In the genomic region with DNA sequence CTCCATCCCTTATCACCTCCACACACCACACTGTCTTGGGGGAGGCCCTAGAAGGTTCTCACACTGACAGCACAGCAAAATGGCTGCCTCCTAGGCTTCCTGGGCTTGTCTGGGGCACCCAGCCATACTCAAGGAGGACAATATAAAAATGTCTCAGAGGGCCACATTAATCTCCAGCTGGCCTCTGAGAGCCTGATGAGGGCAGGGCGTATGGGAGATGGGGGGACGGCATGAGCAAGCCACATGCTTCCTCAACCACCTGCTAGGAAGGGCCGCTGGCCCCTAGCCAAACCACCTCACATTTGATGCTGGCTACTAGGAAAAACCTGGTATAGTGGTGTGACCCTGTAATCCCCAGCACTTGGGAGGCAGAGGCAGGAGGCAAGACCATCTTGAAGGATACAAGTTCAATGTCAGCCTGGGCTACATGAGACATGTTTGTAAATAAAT, we compare ENCODE assay signal across 8 mouse cellular contexts. TPM values are rescaled to one million over a fixed set of nuclear protein-coding genes. Genes with fewer than 3 reads are reported as not detected.
A peak's percentile ranks its signal among the peaks of the same experiment; 100 is the strongest.
DNase-seq lines count a peak whose midpoint lies in the region; ATAC-seq and TF ChIP-seq lines count a peak whose summit lies in the region.

No protein-coding gene starts in this region.

- no peak for ATAC-seq in cerebellum, adult (ENCODE audit: insufficient number of reproducible peaks, low FRiP score, low TSS enrichment)
- ATAC-seq in lung, embryonic 14.5 days (ENCODE audit: insufficient read depth), result no peak
- ATAC-seq in embryonic facial prominence, embryonic 15.5 days (ENCODE audit: insufficient number of reproducible peaks, low FRiP score, low TSS enrichment, low read depth), result no peak
- ATAC-seq in midbrain, embryonic 13.5 days, result no peak

- H3K4me1 ChIP-seq in cerebellum, adult 2 months (ENCODE audit: control insufficient read depth, insufficient read depth, low read length), result peaks cover 80% of the 10 kb centered on the region
- peaks cover 25% of the 10 kb centered on the region for H3K4me1 ChIP-seq in lung, embryonic 14.5 days (ENCODE audit: insufficient read depth)
- H3K4me1 ChIP-seq in embryonic facial prominence, embryonic 15.5 days, result peaks cover 72% of the 10 kb centered on the region
- peaks cover 53% of the 10 kb centered on the region for H3K4me1 ChIP-seq in midbrain, embryonic 13.5 days (replicated peaks)

- no peak for TF ChIP-seq CTCF in cerebellum, adult 2 months (IDR thresholded peaks at IDR 0.05; ENCODE audit: borderline replicate concordance, insufficient read depth, low read depth, low read length)
- TF ChIP-seq CTCF in lung, embryonic 14.5 days (IDR thresholded peaks at IDR 0.05; ENCODE audit: low read depth), result no peak

- no peaks in the 10 kb centered on the region for H3K9me3 ChIP-seq in lung, embryonic 14.5 days (ENCODE audit: low read depth, low read length)
- H3K9me3 ChIP-seq in embryonic facial prominence, embryonic 15.5 days (replicated peaks), result no peaks in the 10 kb centered on the region
- no peaks in the 10 kb centered on the region for H3K9me3 ChIP-seq in midbrain, embryonic 13.5 days

- DNase-seq in cerebellum, adult 2 months, result peak; percentile 56 to 62
- DNase-seq in lung, embryonic 14.5 days, result no peak
- DNase-seq in lung, postnatal 25 days (ENCODE audit: low spot score), result no peak
- DNase-seq in adrenal gland, postnatal 4 days (ENCODE audit: low spot score in 2 of 2), result no peak

- peaks cover 32% of the 10 kb centered on the region for H3K79me2 ChIP-seq in myocyte (ENCODE audit: control insufficient read depth, insufficient read depth)

- H3K27ac ChIP-seq in cerebellum, adult 2 months (ENCODE audit: insufficient read depth, low read length), result peak overlapping the region; percentile 98
- 0 out of 2 replicates have a peak overlapping the region, but pooled peaks have one; percentile 84 for H3K27ac ChIP-seq in lung, embryonic 14.5 days (ENCODE audit: low read depth)
- H3K27ac ChIP-seq in embryonic facial prominence, embryonic 15.5 days (replicated peaks), result peak overlapping the region; percentile 68; the same call in 1 of the 2 replicates
- H3K27ac ChIP-seq in midbrain, embryonic 13.5 days, result no peak overlapping the region

- 24% methylated on average over 3 of the region's 3 CpGs for WGBS in cerebellum, adult 2 months
- 71% methylated on average over 3 of the region's 3 CpGs for WGBS in lung, embryonic 14.5 days
- 74% methylated on average over 3 of the region's 3 CpGs for WGBS in embryonic facial prominence, embryonic 15.5 days
- whole genome bisulfite sequencing in midbrain, embryonic 13.5 days, result 74% methylated on average over 3 of the region's 3 CpGs

- TF ChIP-seq POLR2A in cerebellum, adult 2 months (IDR thresholded peaks at IDR 0.05; ENCODE audit: borderline replicate concordance, insufficient read depth, low read length), result no peak
- TF ChIP-seq POLR2A in myocyte (IDR thresholded peaks at IDR 0.05; ENCODE audit: insufficient read length, low read depth), result no peak

- H3K27me3 ChIP-seq in cerebellum, adult 2 months (ENCODE audit: control insufficient read depth, insufficient read depth, low read length), result no peaks in the 10 kb centered on the region
- no peaks in the 10 kb centered on the region for H3K27me3 ChIP-seq in lung, embryonic 14.5 days (ENCODE audit: insufficient read depth, low read length)
- no peaks in the 10 kb centered on the region for H3K27me3 ChIP-seq in embryonic facial prominence, embryonic 15.5 days
- no peaks in the 10 kb centered on the region for H3K27me3 ChIP-seq in myocyte (ENCODE audit: control insufficient read depth, insufficient read depth, insufficient read length)
- no peaks in the 10 kb centered on the region for H3K27me3 ChIP-seq in midbrain, embryonic 13.5 days

- no peak overlapping the region for H3K4me3 ChIP-seq in cerebellum, adult 2 months (replicated peaks; ENCODE audit: insufficient read depth, low read depth, low read length)
- no peak overlapping the region for H3K4me3 ChIP-seq in lung, embryonic 14.5 days (ENCODE audit: low read depth, low read length)
- H3K4me3 ChIP-seq in embryonic facial prominence, embryonic 15.5 days (replicated peaks), result no peak overlapping the region
- H3K4me3 ChIP-seq in myocyte, result peak overlapping the region; percentile 19
- no peak overlapping the region for H3K4me3 ChIP-seq in midbrain, embryonic 13.5 days (replicated peaks)

- no peak overlapping the region for H3K9ac ChIP-seq in lung, embryonic 14.5 days
- no peak overlapping the region for H3K9ac ChIP-seq in embryonic facial prominence, embryonic 15.5 days
- no peak overlapping the region for H3K9ac ChIP-seq in midbrain, embryonic 13.5 days (replicated peaks)

- H3K4me2 ChIP-seq in lung, embryonic 14.5 days, result peak overlapping the region; percentile 56; the same call in 1 of the 2 replicates
- no peak overlapping the region for H3K4me2 ChIP-seq in embryonic facial prominence, embryonic 15.5 days (replicated peaks)
- peak overlapping the region; percentile 73 for H3K4me2 ChIP-seq in myocyte (ENCODE audit: low read depth)
- no peak overlapping the region for H3K4me2 ChIP-seq in midbrain, embryonic 13.5 days (replicated peaks)

- H3ac ChIP-seq in myocyte (ENCODE audit: control insufficient read depth, insufficient read length), result no peak overlapping the region

- peaks cover 10% of the 10 kb centered on the region; the same call in 1 of the 2 replicates for H3K36me3 ChIP-seq in lung, embryonic 14.5 days (ENCODE audit: insufficient read depth)
- no peaks in the 10 kb centered on the region; the same call in 1 of the 2 replicates for H3K36me3 ChIP-seq in embryonic facial prominence, embryonic 15.5 days
- H3K36me3 ChIP-seq in myocyte (ENCODE audit: control insufficient read depth, insufficient read depth), result no peaks in the 10 kb centered on the region
- no peaks in the 10 kb centered on the region for H3K36me3 ChIP-seq in midbrain, embryonic 13.5 days

TF ChIP-seq in myocyte, 11 proteins besides CTCF, POLR2A, EP300 and RAD21:
- TF ChIP-seq POLR2AphosphoS2 (IDR thresholded peaks at IDR 0.05; ENCODE audit: insufficient read length, low read depth), result no peak
- TF ChIP-seq REST (IDR thresholded peaks at IDR 0.05; ENCODE audit: insufficient read depth, insufficient read length), result no peak
- TF ChIP-seq TCF12 (IDR thresholded peaks at IDR 0.05; ENCODE audit: insufficient read depth, poor library complexity, severe bottlenecking), result peak; percentile 73
- peak; percentile 54 to 95 (median 72) for TF ChIP-seq MYOD1 (IDR thresholded peaks at IDR 0.05; ENCODE audit: control insufficient read depth in 1 of 3, insufficient read length in 2 of 3, low read depth in 2 of 3)
- peak; percentile 72 for TF ChIP-seq TCF3 (IDR thresholded peaks at IDR 0.05; ENCODE audit: insufficient read length, low read depth)
- peak; percentile 67 to 95 (median 77) for TF ChIP-seq MYOG (IDR thresholded peaks at IDR 0.05; ENCODE audit: control insufficient read depth in 1 of 3, insufficient read depth in 1 of 3, insufficient read length in 2 of 3, low read depth in 2 of 3)

RNA-seq across cellular contexts. Expression of a gene that starts 3.3 kb away (rescaled TPM):
- polyA plus RNA-seq in cerebellum, adult 2 months (2012; rRNA removed), result not detected in 2 replicates
- polyA plus RNA-seq in lung, embryonic 14.5 days (2014; fragmentation: Nextera tagmentation; extraction: Ambion mirVana), result 0.34 and 1.1 TPM in 2 replicates
- polyA plus RNA-seq in embryonic facial prominence, embryonic 15.5 days (2015; fragmentation: Nextera tagmentation; extraction: Ambion mirVana), result 0.67 and 0.79 TPM in 2 replicates
- 4.7 TPM for polyA plus RNA-seq in myocyte (2012; fragmentation: generic; extraction: Trizol)
- not detected for total RNA-seq in adrenal gland, postnatal 4 days (2021)
- polyA plus RNA-seq in midbrain, embryonic 13.5 days (2015; fragmentation: Nextera tagmentation; extraction: Ambion mirVana), result 0.38 TPM in 1 of 2 replicates, not detected in the other

RNA-seq across cellular contexts. Expression of a gene that starts 16.7 kb away (rescaled TPM):
- 77.8 and 78.9 TPM in 2 replicates for polyA plus RNA-seq in cerebellum, adult 2 months (2012; rRNA removed)
- polyA plus RNA-seq in lung, embryonic 14.5 days (2014; fragmentation: Nextera tagmentation; extraction: Ambion mirVana), result 1,044 and 1,097 TPM in 2 replicates
- 879 and 898 TPM in 2 replicates for polyA plus RNA-seq in embryonic facial prominence, embryonic 15.5 days (2015; fragmentation: Nextera tagmentation; extraction: Ambion mirVana)
- 0.29 TPM for polyA plus RNA-seq in myocyte (2012; fragmentation: generic; extraction: Trizol)
- 100 to 1,000 TPM in 1 of 2 experiments, 10 to 100 TPM in 1; 79.3 to 138 TPM for total RNA-seq in adrenal gland, postnatal 4 days (2021)
- polyA plus RNA-seq in midbrain, embryonic 13.5 days (2015; fragmentation: Nextera tagmentation; extraction: Ambion mirVana), result 322 and 354 TPM in 2 replicates

RNA-seq across cellular contexts. Expression of a gene that starts 21.8 kb away (rescaled TPM):
- polyA plus RNA-seq in cerebellum, adult 2 months (2012; rRNA removed), result 2.0 TPM in 2 replicates
- polyA plus RNA-seq in lung, embryonic 14.5 days (2014; fragmentation: Nextera tagmentation; extraction: Ambion mirVana), result 0.22 and 0.33 TPM in 2 replicates
- polyA plus RNA-seq in embryonic facial prominence, embryonic 15.5 days (2015; fragmentation: Nextera tagmentation; extraction: Ambion mirVana), result 0.25 and 0.49 TPM in 2 replicates
- 0.64 TPM for polyA plus RNA-seq in myocyte (2012; fragmentation: generic; extraction: Trizol)
- under 1 TPM; 0.34 to 0.42 TPM for total RNA-seq in adrenal gland, postnatal 4 days (2021)
- polyA plus RNA-seq in midbrain, embryonic 13.5 days (2015; fragmentation: Nextera tagmentation; extraction: Ambion mirVana), result 0.36 and 0.54 TPM in 2 replicates

RNA-seq across cellular contexts. Expression of a gene that starts 26.8 kb away (rescaled TPM):
- 716 and 832 TPM in 2 replicates for polyA plus RNA-seq in cerebellum, adult 2 months (2012; rRNA removed)
- polyA plus RNA-seq in lung, embryonic 14.5 days (2014; fragmentation: Nextera tagmentation; extraction: Ambion mirVana), result 59.2 and 63.9 TPM in 2 replicates
- polyA plus RNA-seq in embryonic facial prominence, embryonic 15.5 days (2015; fragmentation: Nextera tagmentation; extraction: Ambion mirVana), result 36.3 and 39.9 TPM in 2 replicates
- 68.4 TPM for polyA plus RNA-seq in myocyte (2012; fragmentation: generic; extraction: Trizol)
- 10 to 100 TPM; 91.3 to 98.4 TPM for total RNA-seq in adrenal gland, postnatal 4 days (2021)
- polyA plus RNA-seq in midbrain, embryonic 13.5 days (2015; fragmentation: Nextera tagmentation; extraction: Ambion mirVana), result 21.4 and 26.4 TPM in 2 replicates

Comparison
In these comparisons a context has a peak if more than half of its experiments do, and no peak if none do; other contexts are left out.
1. DNase-seq: peak in cerebellum, adult 2 months (2 of 2); none in lung, embryonic 14.5 days (single experiment), lung, postnatal 25 days (single experiment) and adrenal gland, postnatal 4 days (0 of 2).
2. H3K4me2 ChIP-seq: peak in lung, embryonic 14.5 days (single experiment) and myocyte (single experiment); none in embryonic facial prominence, embryonic 15.5 days (single experiment) and midbrain, embryonic 13.5 days (single experiment).
3. RNA of a gene that starts 16.7 kb away (polyA plus RNA-seq): 1,044 to 1,097 TPM in lung, embryonic 14.5 days, 879 to 898 TPM in embryonic facial prominence, embryonic 15.5 days, 322 to 354 TPM in midbrain, embryonic 13.5 days and 77.8 to 78.9 TPM in cerebellum, adult 2 months; 0.29 TPM in myocyte (single experiment); every median in the first group is over 10 times any median in the second.